Mouse (Mus musculus) ES-E14 (cell line): ENCODE data around the gene Exoc4. TPM values are rescaled to one million over a fixed set of nuclear protein-coding genes. Genes with fewer than 3 reads are reported as not detected.

Source experiments
- DNase-seq: peaks from one replicate; pipeline ENCODE4 v3.0.0-alpha.2; 2013; ENCODE audit warnings: low read depth, low spot score
- H3K27ac ChIP-seq: 2 replicates; pipeline ENCODE4 v1.5.1; 2012; ENCODE audit warnings: low read depth, mild to moderate bottlenecking, low read length, moderate library complexity, mixed read lengths; ENCODE audit not compliant: poor library complexity, insufficient read depth, severe bottlenecking
- H3K36me3 ChIP-seq: 2 replicates; pipeline ENCODE4 v1.6.1; 2012; ENCODE audit warnings: mild to moderate bottlenecking, low read length, moderate library complexity, mixed read lengths; ENCODE audit not compliant: control insufficient read depth, poor library complexity, insufficient read depth, severe bottlenecking
- H3K4me1 ChIP-seq, 2 experiments: fragments of 150-350 bp in 1 of 2; sonication (generic) in 1 of 2; 2 replicates each; pipeline ENCODE4 v1.6.1; 2012; ENCODE audit warnings: low read length in 2 of 2, mild to moderate bottlenecking in 1 of 2, mixed read lengths in 1 of 2; ENCODE audit not compliant: control insufficient read depth in 2 of 2, insufficient read depth in 2 of 2, poor library complexity in 1 of 2
- H3K4me3 ChIP-seq, 2 experiments: fragments of 150-350 bp in 1 of 2; sonication (generic) in 1 of 2; 2 replicates each; pipeline ENCODE4 v1.5.1; 2012; ENCODE audit warnings: low read length in 2 of 2, low read depth in 1 of 2, mild to moderate bottlenecking in 1 of 2, mixed read lengths in 1 of 2; ENCODE audit not compliant: insufficient read depth in 1 of 2, poor library complexity in 1 of 2, severe bottlenecking in 1 of 2
- H3K9ac ChIP-seq: 2 replicates; pipeline ENCODE4 v1.6.1; 2012; ENCODE audit warnings: low read depth, mild to moderate bottlenecking, low read length, mixed read lengths; ENCODE audit not compliant: poor library complexity, insufficient read depth, severe bottlenecking
- H3K9me3 ChIP-seq: fragments of 150-350 bp; sonication (generic); 2 replicates; pipeline ENCODE4 v1.6.1; 2012; ENCODE audit warnings: low read depth, mild to moderate bottlenecking, low read length; ENCODE audit not compliant: control insufficient read depth, insufficient read depth
- CHD2 ChIP-seq: IDR thresholded peaks from 2 replicates; pipeline ENCODE4 v1.6.1; 2014; ENCODE audit warnings: mild to moderate bottlenecking, low read depth, low read length, inconsistent platforms
- HCFC1 ChIP-seq: IDR thresholded peaks from 2 replicates; pipeline ENCODE4 v1.6.1; 2012; ENCODE audit warnings: low read length, inconsistent platforms, borderline replicate concordance; ENCODE audit not compliant: insufficient read depth
- MAFK ChIP-seq: IDR thresholded peaks from 2 replicates; pipeline ENCODE4 v1.6.1; 2014; ENCODE audit warnings: mild to moderate bottlenecking, low read depth, low read length, inconsistent platforms; ENCODE audit not compliant: insufficient read depth
- ZC3H11A ChIP-seq: IDR thresholded peaks from 2 replicates; pipeline ENCODE4 v1.6.1; 2012; ENCODE audit warnings: low read depth, mild to moderate bottlenecking, inconsistent platforms, low read length, borderline replicate concordance
- ZNF384 ChIP-seq: IDR thresholded peaks from 2 replicates; pipeline ENCODE4 v1.6.1; 2012; ENCODE audit warnings: low read depth, low read length, inconsistent platforms
- in situ Hi-C, 2 experiments: fragments of 600-800 bp; cut with MboI; formaldehyde crosslinking; loops; one replicate each; pipeline ENCODE4 v1.15.1; 2025; ENCODE audit warnings: low sequenced_read_pairs in 2 of 2, inconsistent platforms in 1 of 2; ENCODE audit not compliant: unreplicated experiment in 2 of 2
- total RNA-seq: library from RNA; depleted of rRNA; stranded (reverse); fragments of 300-350 nt; gene quantifications from 2 replicates; pipeline ENCODE4 v1.2.3, GENCODE M21; 2012

Gene Exoc4
- total RNA-seq, 1 experiment = 99.3 TPM

GRCm38 (mm10) chr6:33871286-33871685, 622.4 kb downstream of the Exoc4 start:
- Histone ChIP-seq H3K4me1 (peaks cover 7 to 13% of the 10 kb centered on the region in 2 experiments), H3K9ac (no peak overlapping the region), H3K9me3 (no peaks in the 10 kb centered on the region), H3K27ac (no peak overlapping the region), H3K36me3 (no peaks in the 10 kb centered on the region), H3K4me3 (no peak overlapping the region)
- in situ Hi-C loops = no loop called here
- no peak for DNase-seq
- no peak for TF ChIP-seq HCFC1
- TF ChIP-seq MAFK = no peak
- no peak for TF ChIP-seq ZNF384
- TF ChIP-seq CHD2 = no peak
- TF ChIP-seq ZC3H11A = no peak

GRCm38 (mm10) chr6:33872192-33872591, 623.3 kb downstream of the Exoc4 start:
- H3K27ac ChIP-seq = peak overlapping the region; percentile 10; the same call in 1 of the 2 replicates
- H3K9me3 ChIP-seq = no peaks in the 10 kb centered on the region
- H3K36me3 ChIP-seq = no peaks in the 10 kb centered on the region
- DNase-seq = no peak
- H3K9ac ChIP-seq = no peak overlapping the region
- in situ Hi-C loops = no loop called here
- H3K4me1 ChIP-seq = peaks cover 7 to 13% of the 10 kb centered on the region in 2 experiments
- no peak overlapping the region for H3K4me3 ChIP-seq
- TF ChIP-seq HCFC1 (no peak), ZNF384 (no peak), MAFK (no peak), ZC3H11A (no peak), CHD2 (no peak)

GRCm38 (mm10) chr6:33873000-33873399, 624.1 kb downstream of the Exoc4 start:
- Histone ChIP-seq H3K27ac (no peak overlapping the region), H3K36me3 (no peaks in the 10 kb centered on the region), H3K9ac (no peak overlapping the region), H3K4me1 (peaks cover 7 to 13% of the 10 kb centered on the region in 2 experiments), H3K9me3 (no peaks in the 10 kb centered on the region), H3K4me3 (no peak overlapping the region)
- no peak for DNase-seq
- TF ChIP-seq HCFC1 (no peak), ZNF384 (no peak), MAFK (no peak), ZC3H11A (no peak), CHD2 (no peak)
- in situ Hi-C loops = no loop called here

- Histone ChIP-seq H3K27ac (no peak overlapping the region), H3K36me3 (no peaks in the 10 kb centered on the region), H3K9ac (no peak overlapping the region), H3K9me3 (no peaks in the 10 kb centered on the region), H3K4me3 (no peak overlapping the region), H3K4me1 (peaks cover 7 to 13% of the 10 kb centered on the region in 2 experiments)
- no peak for TF ChIP-seq ZC3H11A
- no peak for TF ChIP-seq HCFC1
- no peak for TF ChIP-seq MAFK
- no peak for TF ChIP-seq ZNF384
- TF ChIP-seq CHD2 = no peak
- in situ Hi-C loops = no loop called here
- DNase-seq = no peak
Observed at GRCm38 (mm10) chr6:33874291-33875014, 625.6 kb downstream of the Exoc4 start.
